Mouse (Mus musculus): ENCODE results near the gene Phf23. TPM values are rescaled to one million over a fixed set of nuclear protein-coding genes. Genes with fewer than 3 reads are reported as not detected.

The Phf23 gene
- polyA plus RNA-seq, 1 experiment = 78.1 TPM

- no peaks in the 10 kb centered on the region for H3K4me1 ChIP-seq (ENCODE audit: control insufficient read depth, insufficient read depth, low read length)
- no peak overlapping the region for H3K27ac ChIP-seq (ENCODE audit: insufficient read depth, low read depth, low read length)
- TF ChIP-seq CTCF (IDR thresholded peaks at IDR 0.05; ENCODE audit: low read depth, low read length) = no peak
- TF ChIP-seq POLR2A (IDR thresholded peaks at IDR 0.05; ENCODE audit: borderline replicate concordance, low read depth, low read length) = no peak
- no peak overlapping the region for H3K4me3 ChIP-seq (ENCODE audit: insufficient read depth, low read length)
These were observed 49.9 kb downstream of the Phf23 start for GRCm38 (mm10) chr11:70045435-70045834.

GRCm38 (mm10) chr11:70049366-70049765 is 53.8 kb downstream of the Phf23 start:
- Histone ChIP-seq H3K4me3 (ENCODE audit: insufficient read depth, low read length) (no peak overlapping the region), H3K27ac (ENCODE audit: insufficient read depth, low read depth, low read length) (no peak overlapping the region), H3K4me1 (ENCODE audit: control insufficient read depth, insufficient read depth, low read length) (no peaks in the 10 kb centered on the region)
- TF ChIP-seq CTCF (IDR thresholded peaks at IDR 0.05; ENCODE audit: low read depth, low read length) = no peak

Other genes starting within 250 kb of the Phf23 start
- 46.5 and 69.7 TPM in 2 replicates for gene Polr2a, start 237.1 kb upstream of the Phf23 start, polyA plus RNA-seq (2012; ENCODE audit: insufficient read depth, insufficient read length, missing spikeins)
- not detected in 2 replicates for gene Slc35g3, start 233.8 kb upstream of the Phf23 start, polyA plus RNA-seq (2012; ENCODE audit: insufficient read depth, insufficient read length, missing spikeins)
- gene Zbtb4, start 229.9 kb upstream of the Phf23 start, polyA plus RNA-seq (2012; ENCODE audit: insufficient read depth, insufficient read length, missing spikeins) = 28.8 and 38.2 TPM in 2 replicates
- gene Chrnb1, start 199.8 kb upstream of the Phf23 start, polyA plus RNA-seq (2012; ENCODE audit: insufficient read depth, insufficient read length, missing spikeins) = 1.0 and 1.8 TPM in 2 replicates
- 27.9 and 29.7 TPM in 2 replicates for gene Fgf11, start 193.9 kb upstream of the Phf23 start, polyA plus RNA-seq (2012; ENCODE audit: insufficient read depth, insufficient read length, missing spikeins)
- not detected in 2 replicates for gene Tmem102, start 190.2 kb upstream of the Phf23 start, polyA plus RNA-seq (2012; ENCODE audit: insufficient read depth, insufficient read length, missing spikeins)
- gene Gm39566, start 180.5 kb upstream of the Phf23 start, polyA plus RNA-seq (2012; ENCODE audit: insufficient read depth, insufficient read length, missing spikeins) = not detected in 2 replicates
- not detected in 2 replicates for gene Spem2, start 177.3 kb upstream of the Phf23 start, polyA plus RNA-seq (2012; ENCODE audit: insufficient read depth, insufficient read length, missing spikeins)
- not detected in 2 replicates for gene Spem1, start 173.6 kb upstream of the Phf23 start, polyA plus RNA-seq (2012; ENCODE audit: insufficient read depth, insufficient read length, missing spikeins)
- gene Nlgn2, start 158.0 kb upstream of the Phf23 start, polyA plus RNA-seq (2012; ENCODE audit: insufficient read depth, insufficient read length, missing spikeins) = 9.9 and 10.9 TPM in 2 replicates
- gene Tmem256, start 157.3 kb upstream of the Phf23 start, polyA plus RNA-seq (2012; ENCODE audit: insufficient read depth, insufficient read length, missing spikeins) = 253 and 279 TPM in 2 replicates
- 58.6 and 68.1 TPM in 2 replicates for gene Plscr3, start 149.4 kb upstream of the Phf23 start, polyA plus RNA-seq (2012; ENCODE audit: insufficient read depth, insufficient read length, missing spikeins)
- gene Tnk1, start 137.0 kb upstream of the Phf23 start, polyA plus RNA-seq (2012; ENCODE audit: insufficient read depth, insufficient read length, missing spikeins) = not detected in 2 replicates
- not detected in 2 replicates for gene Tmem95, start 117.8 kb upstream of the Phf23 start, polyA plus RNA-seq (2012; ENCODE audit: insufficient read depth, insufficient read length, missing spikeins)
- gene Kctd11, start 114.4 kb upstream of the Phf23 start, polyA plus RNA-seq (2012; ENCODE audit: insufficient read depth, insufficient read length, missing spikeins) = 6.3 and 7.1 TPM in 2 replicates
- 0.66 TPM in 1 of 2 replicates, not detected in the other for gene Acap1, start 100.2 kb upstream of the Phf23 start, polyA plus RNA-seq (2012; ENCODE audit: insufficient read depth, insufficient read length, missing spikeins)
- 1.4 TPM in 1 of 2 replicates, not detected in the other for gene 2810408A11Rik, start 94.8 kb upstream of the Phf23 start, polyA plus RNA-seq (2012; ENCODE audit: insufficient read depth, insufficient read length, missing spikeins)
- 15.8 and 16.9 TPM in 2 replicates for gene Neurl4, start 94.7 kb upstream of the Phf23 start, polyA plus RNA-seq (2012; ENCODE audit: insufficient read depth, insufficient read length, missing spikeins)
- 92.8 and 103 TPM in 2 replicates for gene Gps2, start 81.9 kb upstream of the Phf23 start, polyA plus RNA-seq (2012; ENCODE audit: insufficient read depth, insufficient read length, missing spikeins)
- gene Eif5a, start 73.8 kb upstream of the Phf23 start, polyA plus RNA-seq (2012; ENCODE audit: insufficient read depth, insufficient read length, missing spikeins) = 326 and 347 TPM in 2 replicates
- not detected in 2 replicates for gene Ybx2, start 60.0 kb upstream of the Phf23 start, polyA plus RNA-seq (2012; ENCODE audit: insufficient read depth, insufficient read length, missing spikeins)
- not detected in 2 replicates for gene Slc2a4, start 47.6 kb upstream of the Phf23 start, polyA plus RNA-seq (2012; ENCODE audit: insufficient read depth, insufficient read length, missing spikeins)
- gene Cldn7, start 31.0 kb upstream of the Phf23 start, polyA plus RNA-seq (2012; ENCODE audit: insufficient read depth, insufficient read length, missing spikeins) = not detected in 2 replicates
- gene Ctdnep1, start 14.6 kb upstream of the Phf23 start, polyA plus RNA-seq (2012; ENCODE audit: insufficient read depth, insufficient read length, missing spikeins) = 176 and 194 TPM in 2 replicates
- gene Elp5, start 13.3 kb upstream of the Phf23 start, polyA plus RNA-seq (2012; ENCODE audit: insufficient read depth, insufficient read length, missing spikeins) = 41.4 and 49.8 TPM in 2 replicates
- 1,001 and 1,002 TPM in 2 replicates for gene Gabarap, start 4.6 kb upstream of the Phf23 start, polyA plus RNA-seq (2012; ENCODE audit: insufficient read depth, insufficient read length, missing spikeins)
- gene Dvl2, start 4.8 kb downstream of the Phf23 start, polyA plus RNA-seq (2012; ENCODE audit: insufficient read depth, insufficient read length, missing spikeins) = 20.4 and 25.8 TPM in 2 replicates
- gene Acadvl, start 19.6 kb downstream of the Phf23 start, polyA plus RNA-seq (2012; ENCODE audit: insufficient read depth, insufficient read length, missing spikeins) = 46.4 and 51.3 TPM in 2 replicates
- 31.1 and 34.0 TPM in 2 replicates for gene Dlg4, start 21.2 kb downstream of the Phf23 start, polyA plus RNA-seq (2012; ENCODE audit: insufficient read depth, insufficient read length, missing spikeins)
- not detected in 2 replicates for gene Asgr1, start 58.3 kb downstream of the Phf23 start, polyA plus RNA-seq (2012; ENCODE audit: insufficient read depth, insufficient read length, missing spikeins)
- 1.4 and 2.3 TPM in 2 replicates for gene Asgr2, start 96.9 kb downstream of the Phf23 start, polyA plus RNA-seq (2012; ENCODE audit: insufficient read depth, insufficient read length, missing spikeins)
- 7.7 and 7.8 TPM in 2 replicates for gene Mgl2, start 134.6 kb downstream of the Phf23 start, polyA plus RNA-seq (2012; ENCODE audit: insufficient read depth, insufficient read length, missing spikeins)
- gene Clec10a, start 160.4 kb downstream of the Phf23 start, polyA plus RNA-seq (2012; ENCODE audit: insufficient read depth, insufficient read length, missing spikeins) = 106 and 116 TPM in 2 replicates
- gene Slc16a11, start 217.0 kb downstream of the Phf23 start, polyA plus RNA-seq (2012; ENCODE audit: insufficient read depth, insufficient read length, missing spikeins) = not detected in 2 replicates
- 6.1 and 8.5 TPM in 2 replicates for gene Slc16a13, start 225.3 kb downstream of the Phf23 start, polyA plus RNA-seq (2012; ENCODE audit: insufficient read depth, insufficient read length, missing spikeins)
- gene Bcl6b, start 234.0 kb downstream of the Phf23 start, polyA plus RNA-seq (2012; ENCODE audit: insufficient read depth, insufficient read length, missing spikeins) = 0.32 and 0.70 TPM in 2 replicates
- gene 0610010K14Rik, start 242.1 kb downstream of the Phf23 start, polyA plus RNA-seq (2012; ENCODE audit: insufficient read depth, insufficient read length, missing spikeins) = 49.9 and 53.0 TPM in 2 replicates
- 3.3 and 4.8 TPM in 2 replicates for gene Gm21988, start 244.1 kb downstream of the Phf23 start, polyA plus RNA-seq (2012; ENCODE audit: insufficient read depth, insufficient read length, missing spikeins)
- 322 and 354 TPM in 2 replicates for gene Rnasek, start 244.1 kb downstream of the Phf23 start, polyA plus RNA-seq (2012; ENCODE audit: insufficient read depth, insufficient read length, missing spikeins)

All from bone marrow macrophage, adult 2 months (primary cell).